ENCODE assay signal across 16 mouse cellular contexts in the genomic region with DNA sequence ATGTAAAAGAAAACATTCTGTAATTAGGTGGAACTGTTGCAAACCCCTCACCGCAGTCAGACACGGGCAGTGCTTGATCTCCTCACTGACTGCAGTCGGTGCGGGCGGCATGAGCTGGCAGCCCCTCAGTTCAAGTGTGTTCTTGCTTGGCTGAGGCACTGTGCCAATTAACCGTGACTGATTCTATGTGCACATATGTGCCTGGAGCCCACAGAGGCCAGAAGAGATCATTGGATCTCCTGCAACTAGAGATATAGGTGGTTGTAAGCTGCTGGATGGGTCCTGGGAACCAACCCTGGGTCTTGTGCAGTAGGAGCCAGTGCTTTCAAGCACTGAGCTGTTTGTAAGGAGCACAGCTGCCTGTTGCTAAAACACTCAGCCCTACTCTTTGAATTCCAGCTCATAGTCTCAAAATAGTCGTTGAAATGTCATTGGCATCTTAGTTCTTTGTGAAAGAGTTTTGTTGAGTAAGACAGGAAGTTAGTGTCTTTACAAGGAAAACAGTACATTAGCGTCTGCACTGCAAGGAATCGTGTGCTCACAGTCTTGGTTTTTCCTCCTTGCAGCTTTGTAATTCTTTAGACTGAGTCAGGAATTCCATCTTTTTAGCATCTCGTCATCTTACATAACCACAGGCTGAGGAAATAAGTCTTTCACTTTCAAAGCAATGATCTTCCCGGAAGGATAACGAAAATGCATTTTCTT. TPM values are rescaled to one million over a fixed set of nuclear protein-coding genes. Genes with fewer than 3 reads are reported as not detected.
DNase-seq lines count a peak whose midpoint lies in the region; ATAC-seq lines count a peak whose summit lies in the region.
"Had no signal": no experiment of that assay in that cellular context is flagged by ENCODE, and none has a peak within 500 bp of the region (broad histone marks: within the 10 kb centered on the region; RNA-seq: fewer than 3 reads in every experiment).

No protein-coding gene starts in this region.

- ATAC-seq in forebrain, embryonic 13.5 days: no peak
- ATAC-seq in forebrain, embryonic 15.5 days (replicated peaks): no peak
- ATAC-seq: midbrain, embryonic 13.5 days had no signal

- 85% methylated on average over 12 of the region's 12 CpGs for WGBS in forebrain, embryonic 13.5 days
- 80% methylated on average over 12 of the region's 12 CpGs for WGBS in forebrain, embryonic 15.5 days

- no peaks in the 10 kb centered on the region for H3K27me3 ChIP-seq in forebrain, embryonic 13.5 days
- H3K27me3 ChIP-seq in forebrain, embryonic 15.5 days: no peaks in the 10 kb centered on the region
- H3K27me3 ChIP-seq: midbrain, embryonic 13.5 days had no signal

- intact Hi-C loops in left cerebral cortex, postnatal 4 days (cut with DNase I): no loop called here

- H3K9ac ChIP-seq in forebrain, embryonic 13.5 days: no peak overlapping the region
- no peak overlapping the region for H3K9ac ChIP-seq in forebrain, embryonic 15.5 days (replicated peaks)
- H3K9ac ChIP-seq: midbrain, embryonic 13.5 days had no signal

- H3K4me1 ChIP-seq in forebrain, embryonic 13.5 days: no peaks in the 10 kb centered on the region
- no peaks in the 10 kb centered on the region for H3K4me1 ChIP-seq in forebrain, embryonic 15.5 days
- H3K4me1 ChIP-seq: midbrain, embryonic 13.5 days had no signal

- H3K4me2 ChIP-seq in forebrain, embryonic 13.5 days: no peak overlapping the region
- H3K4me2 ChIP-seq in forebrain, embryonic 15.5 days (replicated peaks): no peak overlapping the region
- H3K4me2 ChIP-seq: midbrain, embryonic 13.5 days had no signal

- H3K27ac ChIP-seq in forebrain, embryonic 13.5 days: no peak overlapping the region
- H3K27ac ChIP-seq in forebrain, embryonic 15.5 days (replicated peaks): no peak overlapping the region
- H3K27ac ChIP-seq: midbrain, embryonic 13.5 days had no signal

- H3K36me3 ChIP-seq in forebrain, embryonic 13.5 days (ENCODE audit: poor library complexity, severe bottlenecking): peaks cover 73% of the 10 kb centered on the region
- peaks cover 44% of the 10 kb centered on the region for H3K36me3 ChIP-seq in forebrain, embryonic 15.5 days

- no peaks in the 10 kb centered on the region for H3K9me3 ChIP-seq in forebrain, embryonic 13.5 days (replicated peaks)
- H3K9me3 ChIP-seq in forebrain, embryonic 15.5 days: no peaks in the 10 kb centered on the region
- H3K9me3 ChIP-seq: G1E; midbrain, embryonic 13.5 days had no signal

- peak; percentile 10 to 24 for DNase-seq in cerebellum, postnatal 14 days
- no peak for DNase-seq in cerebellum, postnatal 36 days
- peak; percentile 27 to 32 for DNase-seq in right cerebral cortex, adult 2 months (ENCODE audit: low spot score in 2 of 2)
- DNase-seq in right cerebral cortex, postnatal 25 days: no peak
- DNase-seq in left cerebral cortex, postnatal 4 days: peak; percentile 29
- no peak for DNase-seq in testis, postnatal 14 days (ENCODE audit: low spot score)
- DNase-seq: adrenal gland, postnatal 25 days; cerebellum, adult 9-11 months; kidney, adult 11 months; liver; thymus, postnatal 25 days had no signal

- no peak overlapping the region for H3K4me3 ChIP-seq in forebrain, embryonic 13.5 days
- H3K4me3 ChIP-seq in forebrain, embryonic 15.5 days: no peak overlapping the region
- H3K4me3 ChIP-seq: erythroblast, embryonic 14.5 days; midbrain, embryonic 13.5 days had no signal

RNA-seq across cellular contexts. Expression of a gene that starts 16.7 kb away (rescaled TPM):
- total RNA-seq in left cerebral cortex, postnatal 4 days (2021): 10 to 100 TPM; 38.6 to 39.5 TPM
- 57.9 and 62.9 TPM in 2 replicates for polyA plus RNA-seq in forebrain, embryonic 13.5 days (2015; fragmentation: Nextera tagmentation; extraction: Ambion mirVana)
- polyA plus RNA-seq in forebrain, embryonic 15.5 days (2015; fragmentation: Nextera tagmentation; extraction: Ambion mirVana): 49.7 TPM in 2 replicates

RNA-seq across cellular contexts. Expression of a gene that starts 16.8 kb away (rescaled TPM):
- 1 to 10 TPM; 4.2 to 4.9 TPM for total RNA-seq in left cerebral cortex, postnatal 4 days (2021)
- 44.4 and 51.0 TPM in 2 replicates for polyA plus RNA-seq in forebrain, embryonic 13.5 days (2015; fragmentation: Nextera tagmentation; extraction: Ambion mirVana)
- 22.0 and 23.2 TPM in 2 replicates for polyA plus RNA-seq in forebrain, embryonic 15.5 days (2015; fragmentation: Nextera tagmentation; extraction: Ambion mirVana)

Comparison
In these comparisons a context has a peak if more than half of its experiments do, and no peak if none do; other contexts are left out.
1. DNase-seq: peak in cerebellum, postnatal 14 days (2 of 2), right cerebral cortex, adult 2 months (2 of 2) and left cerebral cortex, postnatal 4 days (single experiment); none in cerebellum, postnatal 36 days (0 of 2), right cerebral cortex, postnatal 25 days (single experiment) and testis, postnatal 14 days (single experiment).